Mouse (Mus musculus): ENCODE measurements around the gene Bcl2l12.

- TF ChIP-seq POLR2A (IDR thresholded peaks at IDR 0.05; ENCODE audit: insufficient read length, low read depth) (no peak), MYOD1 (IDR thresholded peaks at IDR 0.05; ENCODE audit: control insufficient read depth in 1 of 3, insufficient read length in 2 of 3, low read depth in 2 of 3) (no peak), MAX (IDR thresholded peaks at IDR 0.05; ENCODE audit: low read depth) (no peak), USF1 (IDR thresholded peaks at IDR 0.05; ENCODE audit: low read depth) (no peak)
These were observed 38.5 kb downstream of the Bcl2l12 start for GRCm38 (mm10) chr7:44959874-44960511.
